Mouse (Mus musculus): Measurements from ENCODE around the gene Hdac11. TPM values are rescaled to one million over a fixed set of nuclear protein-coding genes. Genes with fewer than 3 reads are reported as not detected.

Gene Hdac11
- polyA plus RNA-seq, 1 experiment from 2014 or later: 13.2 TPM

GRCm38 (mm10) chr6:91124286-91125227 is 31.9 kb upstream of the Hdac11 start:
- H3K27ac ChIP-seq (ENCODE audit: low read depth, low read length): no peak overlapping the region
- ATAC-seq (ENCODE audit: low FRiP score): no peak
- 50% methylated on average over 7 of the region's 7 CpGs for WGBS
- no peak overlapping the region for H3K4me3 ChIP-seq (ENCODE audit: low read depth, low read length)
- no peak for DNase-seq (ENCODE audit: low spot score)
- no peaks in the 10 kb centered on the region for H3K4me1 ChIP-seq (replicated peaks; ENCODE audit: control insufficient read depth, insufficient read depth, low read length)
- no peak overlapping the region for H3K4me2 ChIP-seq (replicated peaks; ENCODE audit: low read depth, low read length)
- H3K36me3 ChIP-seq (ENCODE audit: control insufficient read depth, insufficient read depth, low read length): no peaks in the 10 kb centered on the region
- no peaks in the 10 kb centered on the region for H3K27me3 ChIP-seq (ENCODE audit: control insufficient read depth, insufficient read depth, low read length)
- no peaks in the 10 kb centered on the region for H3K9me3 ChIP-seq (ENCODE audit: control insufficient read depth, low read length)
- no peak overlapping the region for H3K9ac ChIP-seq (ENCODE audit: low read depth, low read length)

- DNase-seq (ENCODE audit: low spot score): no peak
- Histone ChIP-seq H3K27ac (ENCODE audit: low read depth, low read length) (no peak overlapping the region), H3K4me1 (replicated peaks; ENCODE audit: control insufficient read depth, insufficient read depth, low read length) (no peaks in the 10 kb centered on the region), H3K9me3 (ENCODE audit: control insufficient read depth, low read length) (no peaks in the 10 kb centered on the region), H3K4me2 (replicated peaks; ENCODE audit: low read depth, low read length) (no peak overlapping the region), H3K36me3 (ENCODE audit: control insufficient read depth, insufficient read depth, low read length) (no peaks in the 10 kb centered on the region), H3K27me3 (ENCODE audit: control insufficient read depth, insufficient read depth, low read length) (no peaks in the 10 kb centered on the region), H3K9ac (ENCODE audit: low read depth, low read length) (no peak overlapping the region), H3K4me3 (ENCODE audit: low read depth, low read length) (no peak overlapping the region)
- ATAC-seq (ENCODE audit: low FRiP score): no peak
- 94% methylated on average over 2 of the region's 2 CpGs for WGBS
These were observed 31.3 kb upstream of the Hdac11 start for GRCm38 (mm10) chr6:91125228-91125585.

DNA sequence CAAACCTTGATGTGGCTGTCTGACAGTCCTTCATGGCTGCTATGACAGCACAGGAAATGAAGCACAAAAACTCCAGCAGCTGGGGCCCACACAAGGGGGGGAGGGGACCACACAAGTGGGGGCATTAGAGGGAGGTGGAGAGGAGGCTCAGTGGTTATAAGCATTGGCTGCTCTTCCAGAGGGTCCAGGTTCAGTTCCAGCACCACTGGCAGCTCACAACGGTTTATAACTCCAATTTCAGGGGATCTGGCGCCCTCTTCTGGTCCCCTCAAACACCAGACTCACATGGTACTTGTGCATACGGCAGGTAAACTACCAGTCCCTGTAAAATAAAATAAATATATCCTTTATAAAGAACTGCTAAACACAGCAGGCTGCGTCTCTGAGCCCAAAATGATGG is 27.5 kb upstream of the Hdac11 start:
- Histone ChIP-seq H3K27ac (ENCODE audit: low read depth, low read length) (no peak overlapping the region), H3K4me2 (replicated peaks; ENCODE audit: low read depth, low read length) (no peak overlapping the region), H3K9me3 (ENCODE audit: control insufficient read depth, low read length) (no peaks in the 10 kb centered on the region), H3K9ac (ENCODE audit: low read depth, low read length) (no peak overlapping the region), H3K4me1 (replicated peaks; ENCODE audit: control insufficient read depth, insufficient read depth, low read length) (no peaks in the 10 kb centered on the region), H3K4me3 (ENCODE audit: low read depth, low read length) (no peak overlapping the region), H3K27me3 (ENCODE audit: control insufficient read depth, insufficient read depth, low read length) (no peaks in the 10 kb centered on the region), H3K36me3 (ENCODE audit: control insufficient read depth, insufficient read depth, low read length) (no peaks in the 10 kb centered on the region)
- WGBS: 48% methylated on average over 4 of the region's 4 CpGs
- DNase-seq (ENCODE audit: low spot score): no peak
- no peak for ATAC-seq (ENCODE audit: low FRiP score)

DNA sequence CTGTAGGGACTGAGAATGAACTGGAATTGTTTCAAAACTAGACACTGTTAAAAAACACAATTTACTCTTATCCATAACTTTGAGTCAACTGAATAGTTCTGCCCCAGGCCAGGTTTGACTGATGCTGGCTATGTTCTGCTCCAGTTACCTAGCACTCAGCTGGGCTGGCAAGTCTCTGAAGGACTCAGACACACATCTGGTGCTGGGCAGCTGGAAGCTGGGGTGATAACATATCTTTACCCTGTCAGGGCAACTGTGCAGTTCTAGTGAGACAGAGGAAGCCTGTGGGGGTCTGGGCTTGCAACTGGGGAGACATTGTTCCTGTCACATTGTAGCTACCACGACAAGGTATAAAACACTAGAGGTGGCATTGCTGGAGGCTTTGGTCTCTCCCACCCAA is 25.6 kb upstream of the Hdac11 start:
- Histone ChIP-seq H3K9ac (ENCODE audit: low read depth, low read length) (no peak overlapping the region), H3K4me2 (replicated peaks; ENCODE audit: low read depth, low read length) (no peak overlapping the region), H3K4me3 (ENCODE audit: low read depth, low read length) (no peak overlapping the region), H3K4me1 (replicated peaks; ENCODE audit: control insufficient read depth, insufficient read depth, low read length) (no peaks in the 10 kb centered on the region), H3K27me3 (ENCODE audit: control insufficient read depth, insufficient read depth, low read length) (no peaks in the 10 kb centered on the region), H3K27ac (ENCODE audit: low read depth, low read length) (no peak overlapping the region), H3K9me3 (ENCODE audit: control insufficient read depth, low read length) (no peaks in the 10 kb centered on the region), H3K36me3 (ENCODE audit: control insufficient read depth, insufficient read depth, low read length) (no peaks in the 10 kb centered on the region)
- 73% methylated on average over 1 of the region's 1 CpGs for WGBS
- no peak for ATAC-seq (ENCODE audit: low FRiP score)
- no peak for DNase-seq (ENCODE audit: low spot score)

GRCm38 (mm10) chr6:91137343-91137956 is 19.0 kb upstream of the Hdac11 start:
- ATAC-seq (ENCODE audit: low FRiP score): no peak
- H3K4me1 ChIP-seq (replicated peaks; ENCODE audit: control insufficient read depth, insufficient read depth, low read length): no peaks in the 10 kb centered on the region
- H3K9me3 ChIP-seq (ENCODE audit: control insufficient read depth, low read length): no peaks in the 10 kb centered on the region
- no peak overlapping the region for H3K9ac ChIP-seq (ENCODE audit: low read depth, low read length)
- DNase-seq (ENCODE audit: low spot score): no peak
- H3K4me3 ChIP-seq (ENCODE audit: low read depth, low read length): no peak overlapping the region
- H3K27me3 ChIP-seq (ENCODE audit: control insufficient read depth, insufficient read depth, low read length): no peaks in the 10 kb centered on the region; the same call in 1 of the 2 replicates
- no peak overlapping the region for H3K27ac ChIP-seq (ENCODE audit: low read depth, low read length)
- H3K4me2 ChIP-seq (replicated peaks; ENCODE audit: low read depth, low read length): no peak overlapping the region
- WGBS: 73% methylated on average over 10 of the region's 10 CpGs
- H3K36me3 ChIP-seq (ENCODE audit: control insufficient read depth, insufficient read depth, low read length): no peaks in the 10 kb centered on the region

DNA sequence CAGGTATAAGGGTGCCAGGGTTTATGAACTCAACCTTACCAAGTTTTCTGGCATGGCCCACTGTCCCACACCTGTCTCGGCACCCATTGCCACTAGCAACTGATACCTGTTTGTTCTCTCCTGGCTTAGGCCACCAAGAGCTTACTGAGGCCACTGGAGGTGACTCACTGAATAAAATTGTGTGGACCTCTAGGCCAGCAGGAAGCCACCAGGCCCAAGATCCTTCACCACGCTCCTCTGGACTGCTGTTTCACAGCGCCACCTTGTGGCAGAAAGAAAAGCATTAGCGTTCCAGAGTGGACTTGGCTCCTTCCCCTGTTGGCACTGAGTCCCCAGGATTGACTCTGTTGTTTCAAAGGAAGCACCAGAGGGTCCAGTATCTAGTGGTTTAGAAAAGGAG is 16.6 kb upstream of the Hdac11 start:
- no peaks in the 10 kb centered on the region for H3K4me1 ChIP-seq (replicated peaks; ENCODE audit: control insufficient read depth, insufficient read depth, low read length)
- H3K9me3 ChIP-seq (ENCODE audit: control insufficient read depth, low read length): no peaks in the 10 kb centered on the region
- no peak overlapping the region for H3K4me2 ChIP-seq (replicated peaks; ENCODE audit: low read depth, low read length)
- H3K36me3 ChIP-seq (ENCODE audit: control insufficient read depth, insufficient read depth, low read length): no peaks in the 10 kb centered on the region
- H3K27me3 ChIP-seq (ENCODE audit: control insufficient read depth, insufficient read depth, low read length): no peaks in the 10 kb centered on the region; the same call in 1 of the 2 replicates
- WGBS: 28% methylated on average over 4 of the region's 4 CpGs
- DNase-seq (ENCODE audit: low spot score) (peak; percentile 83), ATAC-seq (ENCODE audit: low FRiP score) (no peak; the same call in 1 of the 2 replicates)
- H3K27ac ChIP-seq (ENCODE audit: low read depth, low read length): no peak overlapping the region
- no peak overlapping the region for H3K4me3 ChIP-seq (ENCODE audit: low read depth, low read length)
- H3K9ac ChIP-seq (ENCODE audit: low read depth, low read length): no peak overlapping the region

DNA sequence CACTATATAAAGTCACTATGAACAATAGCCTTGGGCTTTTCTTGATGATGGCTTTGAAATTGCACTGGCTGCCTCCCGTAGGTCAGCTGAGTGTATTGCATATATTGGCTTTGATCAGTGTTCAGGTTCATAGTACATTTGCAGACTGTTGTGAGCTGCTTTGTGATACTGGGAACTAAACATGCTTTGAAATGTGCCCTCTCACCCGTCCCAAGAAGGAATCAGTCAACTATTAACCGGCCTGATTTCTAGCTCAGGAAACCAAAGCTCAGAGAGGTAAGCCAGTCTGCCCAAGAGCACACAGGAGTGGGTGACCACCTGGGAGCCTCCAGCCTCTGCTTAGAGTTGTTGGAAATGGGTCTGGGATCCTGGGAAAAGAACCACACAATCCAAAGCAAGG is 11.4 kb upstream of the Hdac11 start:
- WGBS: 75% methylated on average over 3 of the region's 3 CpGs
- H3K36me3 ChIP-seq (ENCODE audit: control insufficient read depth, insufficient read depth, low read length): no peaks in the 10 kb centered on the region
- H3K9me3 ChIP-seq (ENCODE audit: control insufficient read depth, low read length): no peaks in the 10 kb centered on the region
- no peak overlapping the region for H3K4me3 ChIP-seq (ENCODE audit: low read depth, low read length)
- no peak for ATAC-seq (ENCODE audit: low FRiP score)
- peaks cover 10% of the 10 kb centered on the region; the same call in 1 of the 2 replicates for H3K4me1 ChIP-seq (replicated peaks; ENCODE audit: control insufficient read depth, insufficient read depth, low read length)
- H3K27ac ChIP-seq (ENCODE audit: low read depth, low read length): no peak overlapping the region
- H3K27me3 ChIP-seq (ENCODE audit: control insufficient read depth, insufficient read depth, low read length): no peaks in the 10 kb centered on the region
- no peak overlapping the region for H3K9ac ChIP-seq (ENCODE audit: low read depth, low read length)
- H3K4me2 ChIP-seq (replicated peaks; ENCODE audit: low read depth, low read length): no peak overlapping the region
- no peak for DNase-seq (ENCODE audit: low spot score)

DNA sequence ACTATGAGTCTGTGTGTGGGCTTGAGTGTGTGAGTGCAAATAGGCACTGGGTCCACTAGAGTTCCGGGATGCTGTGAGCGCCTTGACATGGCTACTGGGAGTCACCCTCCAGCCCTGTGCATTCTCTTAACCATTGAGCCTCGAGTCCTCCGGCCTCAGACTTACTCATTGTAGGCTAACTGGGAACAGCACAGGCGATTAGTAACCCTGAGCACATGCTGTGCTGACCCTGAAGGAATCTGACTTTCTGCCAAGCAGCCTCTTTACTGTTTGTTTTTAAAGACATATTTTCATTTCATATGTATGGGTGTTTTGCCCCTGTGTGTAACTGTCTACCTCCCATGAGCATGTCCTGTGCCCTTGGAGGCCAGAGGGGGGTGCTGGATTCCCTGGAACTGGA is 10.9 kb upstream of the Hdac11 start:
- Histone ChIP-seq H3K4me2 (replicated peaks; ENCODE audit: low read depth, low read length) (no peak overlapping the region), H3K9me3 (ENCODE audit: control insufficient read depth, low read length) (no peaks in the 10 kb centered on the region), H3K4me1 (replicated peaks; ENCODE audit: control insufficient read depth, insufficient read depth, low read length) (peaks cover 10% of the 10 kb centered on the region; the same call in 1 of the 2 replicates), H3K27me3 (ENCODE audit: control insufficient read depth, insufficient read depth, low read length) (no peaks in the 10 kb centered on the region), H3K9ac (ENCODE audit: low read depth, low read length) (no peak overlapping the region), H3K4me3 (ENCODE audit: low read depth, low read length) (no peak overlapping the region), H3K36me3 (ENCODE audit: control insufficient read depth, insufficient read depth, low read length) (no peaks in the 10 kb centered on the region), H3K27ac (ENCODE audit: low read depth, low read length) (no peak overlapping the region)
- no peak for ATAC-seq (ENCODE audit: low FRiP score)
- DNase-seq (ENCODE audit: low spot score): no peak
- WGBS: 66% methylated on average over 5 of the region's 5 CpGs

Data from hindbrain, embryonic 11.5 days (tissue).